Mouse (Mus musculus): Measurements from ENCODE around the gene Tardbp. TPM values are rescaled to one million over a fixed set of nuclear protein-coding genes. Genes with fewer than 3 reads are reported as not detected.

The Tardbp gene
- total and polyA plus RNA-seq, 3 experiments: 70.5 to 119 (median 116) TPM

DNA sequence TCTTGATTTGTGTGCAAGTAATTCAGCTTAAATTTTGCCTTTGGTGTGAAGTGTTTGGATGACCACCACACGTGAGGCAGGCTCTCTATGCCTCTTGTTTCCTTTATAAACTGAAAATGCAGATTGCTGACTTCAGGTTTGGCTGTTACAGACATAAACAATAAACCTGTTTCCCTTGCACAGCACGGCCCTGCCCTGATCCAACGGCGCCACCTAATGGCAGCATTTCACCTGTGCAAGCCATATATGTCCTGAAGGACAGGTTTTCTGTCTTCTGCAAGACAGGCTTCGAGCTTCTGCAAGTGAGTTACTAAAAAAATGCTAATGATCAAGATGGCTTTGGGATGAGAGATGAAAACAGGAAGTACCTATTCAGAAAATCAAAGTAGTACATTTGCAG lies 19.1 kb downstream of the Tardbp start:
- Histone ChIP-seq H3K4me3 (no peak overlapping the region), H3K9ac (ENCODE audit: low read depth, low read length) (no peak overlapping the region), H3K27me3 (ENCODE audit: control insufficient read depth, insufficient read depth, low read length) (no peaks in the 10 kb centered on the region), H3K27ac (no peak overlapping the region), H3K4me1 (ENCODE audit: control insufficient read depth, insufficient read depth, low read length) (no peaks in the 10 kb centered on the region), H3K79me2 (replicated peaks; ENCODE audit: control insufficient read depth, insufficient read depth, low read length) (no peaks in the 10 kb centered on the region), H3K36me3 (ENCODE audit: control insufficient read depth, insufficient read depth, low read length) (no peaks in the 10 kb centered on the region)
- TF ChIP-seq EP300 (IDR thresholded peaks at IDR 0.05; ENCODE audit: insufficient read depth, low read depth, low read length) (peak; percentile 40; the same call in 1 of the 2 replicates), CTCF (IDR thresholded peaks at IDR 0.05) (peak; percentile 94), POLR2A (IDR thresholded peaks at IDR 0.05; ENCODE audit: insufficient read depth, low read depth, low read length) (no peak)
- intact Hi-C loops (cut with DNase I): loop anchor here (5.0 kb wide), 2 partner anchors 320 to 440 kb away; partner anchors contain the start of gene Disp3
- peak; percentile 64 to 81 for DNase-seq
- 13% methylated on average over 5 of the region's 5 CpGs for WGBS

GRCm38 (mm10) chr4:148604541-148605165 lies 22.2 kb downstream of the Tardbp start:
- Histone ChIP-seq H3K9ac (ENCODE audit: low read depth, low read length) (no peak overlapping the region), H3K4me1 (ENCODE audit: control insufficient read depth, insufficient read depth, low read length) (no peaks in the 10 kb centered on the region), H3K79me2 (replicated peaks; ENCODE audit: control insufficient read depth, insufficient read depth, low read length) (no peaks in the 10 kb centered on the region), H3K4me3 (no peak overlapping the region), H3K27ac (no peak overlapping the region), H3K27me3 (ENCODE audit: control insufficient read depth, insufficient read depth, low read length) (no peaks in the 10 kb centered on the region), H3K36me3 (ENCODE audit: control insufficient read depth, insufficient read depth, low read length) (no peaks in the 10 kb centered on the region)
- intact Hi-C loops (cut with DNase I): loop anchor here (5.0 kb wide), 3 partner anchors 112 to 437 kb away; partner anchors contain the start of gene Disp3
- peak; percentile 41 to 49 for DNase-seq
- no peak for TF ChIP-seq EP300 (IDR thresholded peaks at IDR 0.05; ENCODE audit: insufficient read depth, low read depth, low read length)
- peak; percentile 79 for TF ChIP-seq CTCF (IDR thresholded peaks at IDR 0.05)
- 96% methylated on average over 3 of the region's 3 CpGs for WGBS

- no peak overlapping the region for H3K9ac ChIP-seq (ENCODE audit: low read depth, low read length)
- no peaks in the 10 kb centered on the region for H3K4me1 ChIP-seq (ENCODE audit: control insufficient read depth, insufficient read depth, low read length)
- WGBS: 74% methylated on average over 7 of the region's 7 CpGs
- intact Hi-C loops (cut with DNase I): loop anchor here (5.0 kb wide), 1 partner anchor 112 kb away; no protein-coding TSS in a partner anchor
- no peak for DNase-seq
- no peak overlapping the region for H3K27ac ChIP-seq
- TF ChIP-seq CTCF (IDR thresholded peaks at IDR 0.05): no peak
- TF ChIP-seq EP300 (IDR thresholded peaks at IDR 0.05; ENCODE audit: insufficient read depth, low read depth, low read length): no peak
- TF ChIP-seq POLR2A (IDR thresholded peaks at IDR 0.05; ENCODE audit: insufficient read depth, low read depth, low read length): no peak
- H3K27me3 ChIP-seq (ENCODE audit: control insufficient read depth, insufficient read depth, low read length): no peaks in the 10 kb centered on the region
- no peaks in the 10 kb centered on the region for H3K79me2 ChIP-seq (replicated peaks; ENCODE audit: control insufficient read depth, insufficient read depth, low read length)
- no peak overlapping the region for H3K4me3 ChIP-seq
- no peaks in the 10 kb centered on the region for H3K36me3 ChIP-seq (ENCODE audit: control insufficient read depth, insufficient read depth, low read length)
Measured at GRCm38 (mm10) chr4:148604141-148604540, 22.7 kb downstream of the Tardbp start.

GRCm38 (mm10) chr4:148603376-148604139 lies 23.3 kb downstream of the Tardbp start:
- WGBS: 76% methylated on average over 10 of the region's 10 CpGs
- intact Hi-C loops (cut with DNase I): loop anchor here (5.0 kb wide), 1 partner anchor 111 kb away; no protein-coding TSS in a partner anchor
- DNase-seq: no peak
- Histone ChIP-seq H3K79me2 (replicated peaks; ENCODE audit: control insufficient read depth, insufficient read depth, low read length) (no peaks in the 10 kb centered on the region), H3K4me1 (ENCODE audit: control insufficient read depth, insufficient read depth, low read length) (no peaks in the 10 kb centered on the region), H3K4me3 (no peak overlapping the region), H3K27me3 (ENCODE audit: control insufficient read depth, insufficient read depth, low read length) (no peaks in the 10 kb centered on the region), H3K27ac (no peak overlapping the region), H3K9ac (ENCODE audit: low read depth, low read length) (no peak overlapping the region), H3K36me3 (ENCODE audit: control insufficient read depth, insufficient read depth, low read length) (no peaks in the 10 kb centered on the region)
- TF ChIP-seq POLR2A (IDR thresholded peaks at IDR 0.05; ENCODE audit: insufficient read depth, low read depth, low read length) (no peak), EP300 (IDR thresholded peaks at IDR 0.05; ENCODE audit: insufficient read depth, low read depth, low read length) (no peak), CTCF (IDR thresholded peaks at IDR 0.05) (no peak)

GRCm38 (mm10) chr4:148602357-148603120 lies 24.3 kb downstream of the Tardbp start, which contains the start of gene Masp2:
Masp2 (plus strand) TSS chr4:148602554.
- TF ChIP-seq EP300 (IDR thresholded peaks at IDR 0.05; ENCODE audit: insufficient read depth, low read depth, low read length): no peak
- TF ChIP-seq POLR2A (IDR thresholded peaks at IDR 0.05; ENCODE audit: insufficient read depth, low read depth, low read length): no peak
- TF ChIP-seq CTCF (IDR thresholded peaks at IDR 0.05): no peak
- Histone ChIP-seq H3K79me2 (replicated peaks; ENCODE audit: control insufficient read depth, insufficient read depth, low read length) (no peaks in the 10 kb centered on the region), H3K27ac (no peak within 1 kb of the TSS), H3K4me1 (ENCODE audit: control insufficient read depth, insufficient read depth, low read length) (no peaks in the 10 kb centered on the region), H3K4me3 (no peak within 1 kb of the TSS), H3K36me3 (ENCODE audit: control insufficient read depth, insufficient read depth, low read length) (no peaks in the 10 kb centered on the region), H3K27me3 (ENCODE audit: control insufficient read depth, insufficient read depth, low read length) (no peaks in the 10 kb centered on the region), H3K9ac (ENCODE audit: low read depth, low read length) (no peak within 1 kb of the TSS)
- no peak for DNase-seq
- intact Hi-C loops (cut with DNase I): loop anchor here (5.0 kb wide), 1 partner anchor 110 kb away; no protein-coding TSS in a partner anchor
- WGBS: 83% methylated on average over 14 of the region's 14 CpGs
